Mouse (Mus musculus) lung, embryonic 14.5 days (tissue): ENCODE results near the gene Rap1gap. TPM values are rescaled to one million over a fixed set of nuclear protein-coding genes. Genes with fewer than 3 reads are reported as not detected.
A peak's percentile ranks its signal among the peaks of the same experiment; 100 is the strongest.

ENCODE experiments used
- ATAC-seq: fragments of 200-750 bp; cut with Nextera tagmentation; 2 replicates; pipeline ENCODE4 v1.8.0; 2017; ENCODE audit warnings: mild to moderate bottlenecking, moderate TSS enrichment, moderate library complexity; ENCODE audit not compliant: insufficient read depth
- DNase-seq: peaks from one replicate; pipeline ENCODE4 v3.0.0-alpha.2; 2015
- H3K27ac ChIP-seq: fragments of 300-500 bp; sonication (generic); 2 replicates; pipeline ENCODE4 v1.5.1; 2014; ENCODE audit warnings: low read depth, mild to moderate bottlenecking, moderate library complexity
- H3K27me3 ChIP-seq: fragments of 300-500 bp; sonication (generic); 2 replicates; pipeline ENCODE4 v1.6.1; 2014; ENCODE audit warnings: low read length, control low read depth; ENCODE audit not compliant: insufficient read depth
- H3K36me3 ChIP-seq: fragments of 300-500 bp; sonication (generic); 2 replicates; pipeline ENCODE4 v1.6.1; 2014; ENCODE audit warnings: control low read depth; ENCODE audit not compliant: insufficient read depth
- H3K4me1 ChIP-seq: fragments of 300-500 bp; sonication (generic); 2 replicates; pipeline ENCODE4 v1.6.1; 2014; ENCODE audit warnings: antibody characterized with exemption, control low read depth; ENCODE audit not compliant: insufficient read depth
- H3K4me2 ChIP-seq: fragments of 300-500 bp; sonication (generic); 2 replicates; pipeline ENCODE4 v1.6.1; 2014; ENCODE audit warnings: mild to moderate bottlenecking
- H3K4me3 ChIP-seq: fragments of 300-500 bp; sonication (generic); 2 replicates; pipeline ENCODE4 v1.5.1; 2014; ENCODE audit warnings: low read depth, low read length
- H3K9ac ChIP-seq: fragments of 300-500 bp; sonication (generic); 2 replicates; pipeline ENCODE4 v1.6.1; 2014
- H3K9me3 ChIP-seq: fragments of 300-500 bp; sonication (generic); 2 replicates; pipeline ENCODE4 v1.6.1; 2016; ENCODE audit warnings: low read depth, low read length, control low read depth
- CTCF ChIP-seq: IDR thresholded peaks from 2 replicates; pipeline ENCODE4 v1.5.1; 2016; ENCODE audit warnings: antibody characterized with exemption, low read depth
- WGBS: fragments of 180-500 bp; shearing (Covaris S2); extraction: QIAGEN DNeasy Blood & Tissue Kit; methylation state at CpG from one replicate; pipeline ENCODE4 v1.1.7; 2014; 5-methylcytosine and 5-hydroxymethylcytosine counted together
- polyA plus RNA-seq: library from polyadenylated mRNA; unstranded; fragments of >200 nt; fragmentation: Nextera tagmentation; extraction: Ambion mirVana; gene quantifications from 2 replicates; pipeline ENCODE4 v1.2.1, GENCODE M21; 2014

Rap1gap gene
- polyA plus RNA-seq, 1 experiment from 2014 or later, result 8.4 TPM

- no peaks in the 10 kb centered on the region for H3K36me3 ChIP-seq
- DNase-seq, result no peak
- no peak overlapping the region for H3K27ac ChIP-seq
- ATAC-seq, result no peak
- no peaks in the 10 kb centered on the region for H3K4me1 ChIP-seq
- peaks cover 32% of the 10 kb centered on the region for H3K27me3 ChIP-seq
- H3K9me3 ChIP-seq, result no peaks in the 10 kb centered on the region
- no peak for TF ChIP-seq CTCF
- 21% methylated on average over 7 of the region's 7 CpGs for WGBS
- H3K4me2 ChIP-seq, result no peak overlapping the region
- H3K9ac ChIP-seq, result no peak overlapping the region
- no peak overlapping the region for H3K4me3 ChIP-seq
Measured at GRCm38 (mm10) chr4:137680721-137681120, 16.2 kb downstream of the Rap1gap start.

- Histone ChIP-seq H3K27me3 (peaks cover 32% of the 10 kb centered on the region), H3K4me2 (peak overlapping the region; percentile 61), H3K4me3 (peak overlapping the region; percentile 26), H3K9me3 (no peaks in the 10 kb centered on the region), H3K9ac (no peak overlapping the region), H3K27ac (no peak overlapping the region), H3K4me1 (no peaks in the 10 kb centered on the region), H3K36me3 (no peaks in the 10 kb centered on the region)
- TF ChIP-seq CTCF, result no peak
- WGBS, result 3% methylated on average over 51 of the region's 52 CpGs
- ATAC-seq (0 out of 2 replicates have a peak, but pooled peaks have one; percentile 13), DNase-seq (peak; percentile 47)
Measured at GRCm38 (mm10) chr4:137681408-137682104, 17.0 kb downstream of the Rap1gap start.

GRCm38 (mm10) chr4:137682961-137683453 is 18.5 kb downstream of the Rap1gap start:
- peak; percentile 96 for TF ChIP-seq CTCF
- no peak overlapping the region for H3K9ac ChIP-seq
- no peak overlapping the region for H3K27ac ChIP-seq
- no peak overlapping the region for H3K4me2 ChIP-seq
- no peak for ATAC-seq
- peaks cover 32% of the 10 kb centered on the region for H3K27me3 ChIP-seq
- WGBS, result 46% methylated on average over 7 of the region's 7 CpGs
- H3K9me3 ChIP-seq, result no peaks in the 10 kb centered on the region
- DNase-seq, result peak; percentile 49
- H3K36me3 ChIP-seq, result no peaks in the 10 kb centered on the region
- H3K4me1 ChIP-seq, result 0 out of 2 replicates have a peak, but pooled peaks cover 5% of the 10 kb centered on the region
- H3K4me3 ChIP-seq, result no peak overlapping the region

GRCm38 (mm10) chr4:137684830-137685343 is 20.4 kb downstream of the Rap1gap start:
- H3K4me2 ChIP-seq, result no peak overlapping the region
- DNase-seq (peak; percentile 23), ATAC-seq (no peak)
- no peak for TF ChIP-seq CTCF
- H3K4me3 ChIP-seq, result no peak overlapping the region
- H3K27ac ChIP-seq, result no peak overlapping the region
- H3K36me3 ChIP-seq, result no peaks in the 10 kb centered on the region
- 0 out of 2 replicates have a peak, but pooled peaks cover 5% of the 10 kb centered on the region for H3K4me1 ChIP-seq
- no peak overlapping the region for H3K9ac ChIP-seq
- no peaks in the 10 kb centered on the region for H3K9me3 ChIP-seq
- 15% methylated on average over 9 of the region's 9 CpGs for WGBS
- peaks cover 29% of the 10 kb centered on the region for H3K27me3 ChIP-seq

GRCm38 (mm10) chr4:137686303-137686702 is 21.8 kb downstream of the Rap1gap start:
- H3K36me3 ChIP-seq, result no peaks in the 10 kb centered on the region
- DNase-seq (no peak), ATAC-seq (no peak)
- H3K27me3 ChIP-seq, result peaks cover 15% of the 10 kb centered on the region
- H3K4me3 ChIP-seq, result no peak overlapping the region
- no peak overlapping the region for H3K27ac ChIP-seq
- no peak overlapping the region for H3K9ac ChIP-seq
- TF ChIP-seq CTCF, result no peak
- H3K9me3 ChIP-seq, result no peaks in the 10 kb centered on the region
- 0 out of 2 replicates have a peak, but pooled peaks cover 5% of the 10 kb centered on the region for H3K4me1 ChIP-seq
- WGBS, result 78% methylated on average over 5 of the region's 5 CpGs
- H3K4me2 ChIP-seq, result no peak overlapping the region

GRCm38 (mm10) chr4:137687234-137687825 is 22.8 kb downstream of the Rap1gap start:
- H3K4me3 ChIP-seq, result no peak overlapping the region
- H3K4me1 ChIP-seq, result 0 out of 2 replicates have a peak, but pooled peaks cover 5% of the 10 kb centered on the region
- TF ChIP-seq CTCF, result no peak
- WGBS, result 43% methylated on average over 14 of the region's 14 CpGs
- H3K27me3 ChIP-seq, result peaks cover 5% of the 10 kb centered on the region
- H3K4me2 ChIP-seq, result no peak overlapping the region
- H3K9ac ChIP-seq, result no peak overlapping the region
- DNase-seq (no peak), ATAC-seq (no peak)
- no peak overlapping the region for H3K27ac ChIP-seq
- no peaks in the 10 kb centered on the region for H3K9me3 ChIP-seq
- no peaks in the 10 kb centered on the region for H3K36me3 ChIP-seq

- Histone ChIP-seq H3K9ac (no peak overlapping the region), H3K36me3 (no peaks in the 10 kb centered on the region), H3K9me3 (no peaks in the 10 kb centered on the region), H3K27ac (no peak overlapping the region), H3K4me1 (0 out of 2 replicates have a peak, but pooled peaks cover 7% of the 10 kb centered on the region), H3K4me3 (no peak overlapping the region), H3K27me3 (no peaks in the 10 kb centered on the region), H3K4me2 (no peak overlapping the region)
- DNase-seq, result no peak
- ATAC-seq, result no peak
- 70% methylated on average over 10 of the region's 10 CpGs for WGBS
- TF ChIP-seq CTCF, result no peak
Measured at GRCm38 (mm10) chr4:137692107-137692902, 27.8 kb downstream of the Rap1gap start.
